Mouse (Mus musculus) adrenal gland, adult 10 weeks (tissue): Measurements from ENCODE around the gene Vmn2r120. TPM values are rescaled to one million over a fixed set of nuclear protein-coding genes. Genes with fewer than 3 reads are reported as not detected.

ENCODE experiments used
- polyA plus RNA-seq: library from polyadenylated mRNA; stranded (reverse); fragments of 350-450 nt; fragmentation: Illumina TruSeq; extraction: RNeasy Lipid Tissue Mini Kit (QIAGEN cat#74804); gene quantifications from one replicate; pipeline ENCODE4 v1.2.3, GENCODE M21; 2014; ENCODE audit warnings: low read depth, low replicate concordance

Gene Vmn2r120
- polyA plus RNA-seq, result not detected

DNA sequence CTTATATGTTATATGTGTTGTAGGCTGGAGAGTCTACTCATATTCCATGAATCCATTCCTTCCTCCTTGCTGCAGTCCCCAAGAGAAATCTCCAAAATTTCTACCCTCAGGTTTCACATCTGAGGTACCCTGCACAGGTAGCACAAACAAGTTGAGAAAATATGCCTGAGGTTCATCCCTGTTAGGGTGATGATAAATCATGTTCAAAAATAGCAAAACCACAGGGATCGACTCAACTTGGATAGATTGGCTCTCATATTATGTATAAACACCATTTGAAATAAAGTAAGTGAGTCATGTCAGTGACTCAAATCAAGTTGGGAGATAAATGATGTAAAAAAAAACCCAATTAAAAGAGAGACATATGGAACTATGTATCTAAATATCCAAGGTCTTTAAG, at the start of gene Vmn2r120:
TSS of gene Vmn2r120 (minus strand) at position 101 of the 400 bp plus-strand sequence.

Other genes starting within 250 kb of the Vmn2r120 start
- 9.4 TPM for gene Adgre1, start 186.8 kb downstream of the Vmn2r120 start, polyA plus RNA-seq
- gene Gm21834, start 196.7 kb upstream of the Vmn2r120 start, polyA plus RNA-seq, result not detected
- not detected for gene Cntnap5c, start 224.1 kb upstream of the Vmn2r120 start, polyA plus RNA-seq